Mouse (Mus musculus) c-Kit-negative CD71-positive TER-119-positive erythroid progenitor cells, embryonic 14.5 days (primary cell): ENCODE results near the gene Atg5.

Experiments
- DNase-seq: peaks from one replicate; pipeline ENCODE4 v3.0.0-alpha.2; 2013; ENCODE audit warnings: low read depth, low spot score

Atg5 gene

GRCm38 (mm10) chr10:44385227-44385626 lies 117.1 kb downstream of the Atg5 start:
- no peak for DNase-seq

- DNase-seq = no peak
Measured at GRCm38 (mm10) chr10:44388706-44389233, 120.6 kb downstream of the Atg5 start.

DNA sequence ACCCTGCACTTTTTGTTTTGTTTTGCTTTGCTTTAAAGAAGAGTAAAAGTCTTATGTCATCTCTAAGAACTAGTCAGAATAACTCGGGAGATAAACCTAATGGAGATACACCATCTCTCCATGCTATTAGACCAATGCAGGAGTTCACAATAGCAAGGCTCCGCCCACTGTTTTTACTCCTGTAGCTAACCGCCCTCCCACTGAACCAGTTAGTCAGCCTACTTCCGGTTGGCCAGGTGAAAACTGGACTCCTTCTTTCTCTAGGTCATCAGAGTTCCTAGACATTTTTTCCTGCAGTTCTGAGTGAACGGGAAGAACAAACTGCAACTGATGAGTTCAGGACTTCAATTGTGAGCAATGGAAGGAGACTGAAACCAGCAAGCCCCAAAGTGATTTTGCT lies 122.1 kb downstream of the Atg5 start:
- no peak for DNase-seq

DNA sequence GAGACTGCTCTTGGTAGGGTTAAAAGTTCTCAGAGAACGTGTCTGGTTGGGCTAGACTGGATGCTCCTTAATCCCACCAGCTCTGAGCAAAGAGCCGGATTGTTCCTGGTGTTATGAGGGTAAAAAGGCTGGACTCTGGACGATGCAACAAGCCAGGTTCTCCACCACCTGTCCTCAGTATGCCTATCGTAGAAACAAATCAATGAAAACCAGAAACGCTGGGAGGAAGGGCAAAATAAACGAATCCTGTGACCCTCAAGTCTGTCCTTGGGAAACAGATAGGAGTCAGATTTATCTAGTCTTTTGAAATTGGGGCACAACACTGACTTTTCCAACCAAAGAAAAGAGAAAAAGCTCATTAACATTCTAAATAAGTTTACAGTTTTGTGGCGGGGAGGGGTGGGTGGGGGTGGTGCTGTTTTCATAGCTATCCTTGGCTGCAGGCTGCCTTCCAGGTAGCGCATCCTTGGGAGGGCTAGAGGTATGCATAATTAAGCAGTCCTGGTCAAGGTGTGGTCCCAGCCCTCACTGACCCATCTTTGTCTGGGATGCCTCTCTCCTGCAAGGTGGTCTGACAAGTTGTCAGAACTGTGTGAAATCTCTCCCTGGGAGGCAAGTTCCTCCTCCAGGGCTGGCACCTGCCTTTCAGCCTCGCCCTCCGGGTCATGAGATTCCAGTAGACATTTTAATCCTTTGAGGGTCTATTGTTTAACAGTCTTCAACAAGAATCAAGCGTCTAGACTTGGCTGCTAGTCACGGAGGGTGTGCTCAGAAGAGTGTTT lies 123.5 kb downstream of the Atg5 start:
- DNase-seq = no peak

DNA sequence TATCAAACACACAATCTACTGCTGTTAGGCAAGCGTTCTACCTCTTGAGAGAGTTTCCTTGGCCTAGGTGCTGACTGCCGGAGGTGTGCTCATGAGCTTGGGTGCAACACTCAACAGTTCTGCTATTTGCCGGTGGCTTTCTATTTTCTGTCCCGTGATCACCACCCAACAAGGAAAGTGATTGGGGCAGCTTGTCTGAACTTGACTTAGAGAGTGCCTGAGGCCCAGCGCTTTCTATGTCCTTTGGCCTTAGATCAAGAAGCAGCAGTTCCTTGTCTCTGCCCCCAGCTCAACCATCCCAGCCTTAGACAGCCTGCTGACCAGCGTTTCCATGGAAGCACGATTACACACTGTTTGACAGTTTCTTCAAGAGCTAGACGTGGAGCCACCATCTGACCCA lies 124.7 kb downstream of the Atg5 start:
- no peak for DNase-seq

GRCm38 (mm10) chr10:44400119-44400518 lies 132.0 kb downstream of the Atg5 start:
- DNase-seq = no peak

GRCm38 (mm10) chr10:44400602-44401001 lies 132.4 kb downstream of the Atg5 start:
- no peak for DNase-seq

- no peak for DNase-seq
Measured at GRCm38 (mm10) chr10:44401600-44401999, 133.4 kb downstream of the Atg5 start.

GRCm38 (mm10) chr10:44403415-44403814 lies 135.3 kb downstream of the Atg5 start:
- DNase-seq = no peak

DNA sequence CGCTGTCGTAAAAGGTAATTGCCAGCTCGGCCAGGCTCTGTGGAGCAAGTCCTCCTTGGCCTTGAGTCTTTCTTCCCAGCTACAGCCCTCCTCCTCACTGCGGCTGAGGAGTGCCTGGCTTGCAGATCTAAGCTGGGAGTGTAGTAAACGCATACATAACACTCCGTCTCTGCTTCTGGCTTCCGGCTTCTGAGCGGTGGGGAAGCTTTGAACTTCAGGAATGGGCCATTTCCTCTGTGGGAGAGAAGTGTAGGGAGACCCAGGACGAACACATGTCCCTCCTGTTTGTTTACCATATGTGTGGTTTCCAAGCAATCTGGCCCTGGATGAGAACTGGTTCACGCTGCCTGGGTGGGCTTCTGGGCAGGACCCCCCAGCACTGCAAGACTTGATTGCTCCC lies 140.9 kb downstream of the Atg5 start:
- no peak for DNase-seq

DNA sequence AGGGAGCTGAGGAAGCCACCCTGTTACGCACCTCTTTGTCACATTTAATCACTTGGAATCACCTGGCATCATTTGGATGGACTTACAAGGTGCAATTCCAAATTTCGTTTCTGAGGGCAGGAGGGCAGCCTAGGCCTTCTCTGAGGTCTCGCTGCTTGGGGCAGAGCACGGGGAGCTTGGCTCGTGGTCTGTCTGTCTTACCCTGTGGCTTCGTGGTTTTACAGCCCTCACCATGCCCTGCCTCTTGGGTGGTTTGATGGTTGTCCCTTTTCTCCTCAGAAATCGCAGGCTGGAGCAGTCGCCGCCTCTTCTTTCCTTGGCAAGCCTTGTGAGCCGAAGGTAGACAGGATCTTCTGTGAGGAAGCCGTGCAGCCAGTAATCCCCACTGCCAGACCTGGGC lies 141.8 kb downstream of the Atg5 start:
- DNase-seq = no peak
